Mouse (Mus musculus): ENCODE data around the gene Veph1.

DNA sequence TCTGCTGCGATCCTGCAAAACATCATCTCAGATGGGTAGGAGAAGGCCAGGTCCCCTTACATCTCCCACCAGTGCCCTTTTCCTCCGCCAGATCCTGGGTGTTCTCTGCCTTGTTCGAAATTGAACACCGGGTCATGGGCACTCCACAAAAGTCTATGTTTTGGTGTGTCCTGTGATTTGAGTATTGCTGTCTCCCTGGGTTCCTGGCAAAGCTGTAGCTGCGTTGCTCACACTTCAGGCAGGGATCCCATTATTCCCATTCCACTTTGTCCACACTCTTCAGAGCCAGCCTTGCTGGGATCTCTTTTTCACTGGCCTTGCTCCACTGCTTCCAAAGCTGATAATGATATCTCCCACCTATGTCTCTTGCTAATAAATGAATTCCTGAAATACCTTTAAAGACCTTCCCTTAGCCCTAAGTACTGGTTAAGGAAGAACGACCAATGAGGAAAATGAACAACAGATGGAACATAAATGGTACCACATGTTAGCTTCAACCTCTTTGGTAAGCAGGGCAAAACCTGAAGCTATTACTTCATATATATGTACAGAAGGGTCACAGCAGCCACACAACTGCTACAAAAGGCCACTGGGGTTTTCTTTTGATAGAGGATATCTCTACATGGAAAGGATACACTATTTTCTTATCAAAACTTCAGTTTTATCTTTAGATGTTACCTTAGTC lies 129.9 kb downstream of the Veph1 start:
- TF ChIP-seq CTCF (IDR thresholded peaks at IDR 0.05; ENCODE audit: insufficient read depth, low read depth, low read length): no peak
- no peak for TF ChIP-seq POLR2A (IDR thresholded peaks at IDR 0.05; ENCODE audit: insufficient read depth, low read depth, low read length)

Data from olfactory bulb, adult 2 months (tissue).